Mouse (Mus musculus): ENCODE data around the gene Etnk1. TPM values are rescaled to one million over a fixed set of nuclear protein-coding genes. Genes with fewer than 3 reads are reported as not detected.

Etnk1 gene
- polyA plus RNA-seq, 1 experiment from 2014 or later = 19.3 TPM

DNA sequence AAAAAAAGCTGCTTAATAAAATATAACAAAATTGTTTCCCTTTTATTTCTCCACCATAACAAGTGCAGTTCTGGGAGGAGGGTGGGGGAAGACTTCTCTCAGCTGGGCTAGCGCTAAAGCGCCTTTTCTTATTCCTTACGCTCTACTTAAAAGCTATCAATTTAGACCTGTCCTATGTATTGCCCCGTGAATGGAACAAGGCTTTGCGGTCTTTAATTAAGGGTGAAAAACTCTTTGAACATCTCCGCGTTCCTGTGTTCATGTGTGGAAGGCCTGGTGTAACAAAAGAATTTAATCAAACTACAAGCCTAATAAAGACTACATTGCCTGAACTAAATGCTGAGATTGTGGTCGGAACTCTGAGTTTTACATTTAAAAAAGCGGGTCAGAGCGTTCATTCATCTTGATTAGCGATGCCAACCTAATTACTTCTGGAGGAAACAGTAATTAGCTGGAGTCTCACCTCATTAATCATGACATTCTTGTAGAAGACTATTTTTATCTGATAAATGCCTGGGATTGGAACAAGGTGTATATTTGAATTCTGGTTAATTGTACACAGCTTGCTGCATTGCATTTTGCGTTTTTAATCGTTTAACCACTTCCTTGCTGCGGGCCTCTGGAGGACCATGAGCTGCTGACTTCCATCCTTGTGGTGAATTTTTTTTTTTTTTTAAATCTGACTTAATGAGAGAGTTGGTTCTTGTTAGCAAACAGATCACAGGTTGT, 93.7 kb downstream of the Etnk1 start:
- no peak overlapping the region for H3K4me2 ChIP-seq (replicated peaks)
- no peaks in the 10 kb centered on the region for H3K36me3 ChIP-seq
- peaks cover 14% of the 10 kb centered on the region for H3K27me3 ChIP-seq
- no peak overlapping the region for H3K4me3 ChIP-seq (replicated peaks)
- no peak for ATAC-seq (ENCODE audit: insufficient number of reproducible peaks, low FRiP score, low TSS enrichment, low read depth)
- H3K9me3 ChIP-seq (replicated peaks) = no peaks in the 10 kb centered on the region
- H3K4me1 ChIP-seq = no peaks in the 10 kb centered on the region
- WGBS = 49% methylated on average over 14 of the region's 14 CpGs
- no peak overlapping the region for H3K9ac ChIP-seq
- no peak overlapping the region for H3K27ac ChIP-seq (replicated peaks)

DNA sequence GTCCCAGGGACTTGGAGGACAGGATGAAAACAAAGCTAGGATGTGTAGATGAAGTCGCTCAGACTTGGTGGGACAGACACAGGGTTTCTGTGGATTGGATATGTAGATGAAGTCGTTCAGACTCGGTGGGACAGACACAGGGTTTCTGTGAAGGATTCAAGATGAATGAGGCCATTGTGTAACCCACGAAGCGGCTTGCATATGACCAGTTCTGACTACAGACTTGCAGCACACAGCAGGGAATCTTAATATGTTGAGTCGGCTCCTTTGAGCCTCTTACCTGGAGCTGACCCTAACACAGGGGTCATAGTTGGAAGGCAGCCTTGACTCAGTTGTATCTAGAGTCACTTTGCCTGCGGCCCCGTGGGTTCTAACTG, 94.3 kb downstream of the Etnk1 start:
- ATAC-seq (ENCODE audit: insufficient number of reproducible peaks, low FRiP score, low TSS enrichment, low read depth) = no peak
- Histone ChIP-seq H3K9ac (no peak overlapping the region), H3K27me3 (peaks cover 14% of the 10 kb centered on the region), H3K27ac (replicated peaks) (no peak overlapping the region), H3K9me3 (replicated peaks) (no peaks in the 10 kb centered on the region), H3K4me2 (replicated peaks) (no peak overlapping the region), H3K4me1 (no peaks in the 10 kb centered on the region), H3K4me3 (replicated peaks) (no peak overlapping the region), H3K36me3 (no peaks in the 10 kb centered on the region)
- WGBS = 41% methylated on average over 8 of the region's 8 CpGs

DNA sequence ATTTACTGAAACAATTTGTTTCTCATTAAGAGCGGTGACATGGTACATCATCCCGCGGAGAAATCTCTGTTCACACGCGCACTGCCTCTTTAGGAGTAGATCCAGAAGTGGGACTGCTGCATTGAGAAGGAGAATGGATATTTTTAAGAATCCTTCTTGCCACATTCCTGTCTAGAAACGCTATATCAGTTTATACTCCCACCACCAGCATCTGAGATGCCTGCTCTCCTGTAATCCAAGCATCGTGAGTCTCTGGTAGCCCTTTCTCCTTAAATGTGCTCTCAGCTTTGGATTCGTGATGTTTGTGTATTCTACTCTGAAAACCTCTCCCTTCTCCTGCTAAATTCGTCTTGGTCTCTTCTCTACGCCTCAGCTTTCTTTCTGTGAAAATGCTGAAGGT, 98.5 kb downstream of the Etnk1 start:
- Histone ChIP-seq H3K9me3 (replicated peaks) (no peaks in the 10 kb centered on the region), H3K4me3 (replicated peaks) (no peak overlapping the region)
- no peak for ATAC-seq (ENCODE audit: insufficient number of reproducible peaks, low FRiP score, low TSS enrichment, low read depth)

GRCm38 (mm10) chr6:143279222-143279621, 112.2 kb downstream of the Etnk1 start:
- no peak overlapping the region for H3K4me2 ChIP-seq (replicated peaks)
- no peak overlapping the region for H3K27ac ChIP-seq (replicated peaks)
- no peaks in the 10 kb centered on the region for H3K4me1 ChIP-seq
- no peaks in the 10 kb centered on the region for H3K27me3 ChIP-seq
- WGBS = 54% methylated on average over 3 of the region's 3 CpGs
- no peaks in the 10 kb centered on the region for H3K36me3 ChIP-seq
- H3K9ac ChIP-seq = no peak overlapping the region
- no peak for ATAC-seq (ENCODE audit: insufficient number of reproducible peaks, low FRiP score, low TSS enrichment, low read depth)
- H3K4me3 ChIP-seq (replicated peaks) = no peak overlapping the region
- no peaks in the 10 kb centered on the region for H3K9me3 ChIP-seq (replicated peaks)

More for the DNA sequence above, 98.5 kb downstream of the Etnk1 start:
- Histone ChIP-seq H3K9ac (no peak overlapping the region), H3K4me1 (no peaks in the 10 kb centered on the region), H3K36me3 (no peaks in the 10 kb centered on the region), H3K4me2 (replicated peaks) (no peak overlapping the region; the same call in 1 of the 2 replicates), H3K27me3 (peaks cover 10% of the 10 kb centered on the region), H3K27ac (replicated peaks) (no peak overlapping the region)
- 67% methylated on average over 10 of the region's 10 CpGs for whole genome bisulfite sequencing

Other genes with a start within 250 kb of the Etnk1 start
- 0.98 and 1.1 TPM in 2 replicates for gene St8sia1, start 202.8 kb upstream of the Etnk1 start, polyA plus RNA-seq (2015; fragmentation: Nextera tagmentation; extraction: Ambion mirVana)
- gene C2cd5, start 67.1 kb upstream of the Etnk1 start, polyA plus RNA-seq (2015; fragmentation: Nextera tagmentation; extraction: Ambion mirVana) = 26.2 and 29.9 TPM in 2 replicates

Data from embryonic facial prominence, embryonic 15.5 days (tissue).